Mouse (Mus musculus): ENCODE measurements around the gene Arfip2.
A peak's percentile ranks its signal among the peaks of the same experiment; 100 is the strongest.

The Arfip2 gene

GRCm38 (mm10) chr7:105640233-105640893 is at the start of gene Arfip2, which contains the start of gene Gm45799:
Gene Arfip2, minus strand, starts transcription at chr7:105640416.
Gene Gm45799, plus strand, starts transcription at chr7:105640552.
- DNase-seq (ENCODE audit: low read depth, low spot score) = peak; percentile 90

- DNase-seq (ENCODE audit: low read depth, low spot score) = no peak
These were observed 45.5 kb upstream of the Arfip2 start for GRCm38 (mm10) chr7:105685541-105686197.

- peak; percentile 33 for DNase-seq (ENCODE audit: low read depth, low spot score)
These were observed 10.6 kb upstream of the Arfip2 start, which contains the start of gene Dnhd1 for GRCm38 (mm10) chr7:105650639-105651435. Gene Dnhd1, plus strand, starts transcription at chr7:105650827.

- DNase-seq (ENCODE audit: low read depth, low spot score) = no peak
These were observed 1.7 kb upstream of the Arfip2 start for GRCm38 (mm10) chr7:105641936-105642335.

GRCm38 (mm10) chr7:105640894-105641255 is 659 bp upstream of the Arfip2 start:
- DNase-seq (ENCODE audit: low read depth, low spot score) = peak; percentile 20

GRCm38 (mm10) chr7:105639756-105640155 is 460 bp downstream of the Arfip2 start, which contains the start of gene Timm10b:
Gene Timm10b, plus strand, starts transcription at chr7:105640056.
- no peak for DNase-seq (ENCODE audit: low read depth, low spot score)

- DNase-seq (ENCODE audit: low read depth, low spot score) = no peak
These were observed 912 bp downstream of the Arfip2 start for GRCm38 (mm10) chr7:105639304-105639703.

GRCm38 (mm10) chr7:105638776-105639175 is 1.4 kb downstream of the Arfip2 start:
- DNase-seq (ENCODE audit: low read depth, low spot score) = no peak

- DNase-seq (ENCODE audit: low read depth, low spot score) = no peak
These were observed 4.5 kb downstream of the Arfip2 start for GRCm38 (mm10) chr7:105635726-105636125.

- no peak for DNase-seq (ENCODE audit: low read depth, low spot score)
These were observed 5.8 kb downstream of the Arfip2 start for GRCm38 (mm10) chr7:105634272-105634920.

- no peak for DNase-seq (ENCODE audit: low read depth, low spot score)
These were observed 6.4 kb downstream of the Arfip2 start for GRCm38 (mm10) chr7:105633801-105634135.

- DNase-seq (ENCODE audit: low read depth, low spot score) = peak; percentile 44
These were observed 7.0 kb downstream of the Arfip2 start, which contains the start of gene Trim3 for GRCm38 (mm10) chr7:105633127-105633800. Gene Trim3, minus strand, starts transcription at chr7:105633571.

- DNase-seq (ENCODE audit: low read depth, low spot score) = no peak
These were observed 7.7 kb downstream of the Arfip2 start for GRCm38 (mm10) chr7:105632551-105632972.

GRCm38 (mm10) chr7:105628633-105629032 is 11.6 kb downstream of the Arfip2 start:
- DNase-seq (ENCODE audit: low read depth, low spot score) = no peak

GRCm38 (mm10) chr7:105625397-105625796 is 14.8 kb downstream of the Arfip2 start:
- DNase-seq (ENCODE audit: low read depth, low spot score) = no peak

- DNase-seq (ENCODE audit: low read depth, low spot score) = no peak
These were observed 18.4 kb downstream of the Arfip2 start for GRCm38 (mm10) chr7:105621646-105622292.

- DNase-seq (ENCODE audit: low read depth, low spot score) = no peak
These were observed 19.2 kb downstream of the Arfip2 start for GRCm38 (mm10) chr7:105621053-105621452.

GRCm38 (mm10) chr7:105619701-105620100 is 20.5 kb downstream of the Arfip2 start:
- no peak for DNase-seq (ENCODE audit: low read depth, low spot score)

- DNase-seq (ENCODE audit: low read depth, low spot score) = no peak
These were observed 22.4 kb downstream of the Arfip2 start for GRCm38 (mm10) chr7:105617810-105618209.

GRCm38 (mm10) chr7:105616561-105616960 is 23.7 kb downstream of the Arfip2 start:
- DNase-seq (ENCODE audit: low read depth, low spot score) = no peak

- DNase-seq (ENCODE audit: low read depth, low spot score) = no peak
These were observed 24.5 kb downstream of the Arfip2 start for GRCm38 (mm10) chr7:105615720-105616119.
